Mouse (Mus musculus) liver, embryonic 14.5 days (tissue): ENCODE measurements at regions not wholly inside any gene's neighbourhood (a gene's known extent, or its start where the extent isn't known, plus 50 kb on each side); places are given as distances from the start of the nearest gene placed in this dataset.

Experiments
- CTCF ChIP-seq: IDR thresholded peaks from 2 replicates; pipeline ENCODE4 v1.5.1; 2016; ENCODE audit warnings: antibody characterized with exemption, low read depth, control low read depth
- EP300 ChIP-seq: IDR thresholded peaks from 2 replicates; pipeline ENCODE4 v1.6.1; 2016; ENCODE audit warnings: antibody characterized with exemption, low read depth

GRCm38 (mm10) chr15:51592511-51593498 is 2291.9 kb upstream of the Gm7489 start:
- TF ChIP-seq CTCF: no peak
- TF ChIP-seq EP300: no peak
